ENCODE assay signal across 8 mouse cellular contexts in genomic region chr12:24707480-24707802, GRCm38 (mm10). TPM values are rescaled to one million over a fixed set of nuclear protein-coding genes. Genes with fewer than 3 reads are reported as not detected.
A peak's percentile ranks its signal among the peaks of the same experiment; 100 is the strongest.
DNase-seq lines count a peak whose midpoint lies in the region; ATAC-seq and TF ChIP-seq lines count a peak whose summit lies in the region.

No protein-coding gene starts in this region.

- ATAC-seq in megakaryocyte, adult 5-6 weeks (ENCODE audit: poor library complexity, severe bottlenecking): no peak
- no peak for ATAC-seq in intestine, postnatal 0 days
- no peak for ATAC-seq in stomach, embryonic 14.5 days (ENCODE audit: insufficient number of reproducible peaks, insufficient read depth, low FRiP score, low read depth)
- ATAC-seq in cerebellum, adult (ENCODE audit: insufficient number of reproducible peaks, low FRiP score, low TSS enrichment): no peak

- H3K27me3 ChIP-seq in megakaryocyte, embryonic 14.5 days (replicated peaks): no peaks in the 10 kb centered on the region
- H3K27me3 ChIP-seq in intestine, postnatal 0 days (replicated peaks; ENCODE audit: control insufficient read depth, insufficient read depth, low read length): no peaks in the 10 kb centered on the region
- H3K27me3 ChIP-seq in stomach, embryonic 14.5 days (ENCODE audit: control insufficient read depth, insufficient read depth, low read length): no peaks in the 10 kb centered on the region

- TF ChIP-seq CTCF in intestine, postnatal 0 days (IDR thresholded peaks at IDR 0.05; ENCODE audit: low read depth): no peak

- peak; percentile 51 for DNase-seq in embryo, embryonic 9.5 days (ENCODE audit: extremely low spot score)
- no peak for DNase-seq in cerebellum, adult 9-10 months
- no peak for DNase-seq in left cerebral cortex, adult 11 months (ENCODE audit: low spot score)

- peaks cover 17% of the 10 kb centered on the region for H3K36me3 ChIP-seq in megakaryocyte, embryonic 14.5 days (replicated peaks; ENCODE audit: low read length)
- H3K36me3 ChIP-seq in intestine, postnatal 0 days (ENCODE audit: control insufficient read depth, insufficient read depth): 0 out of 2 replicates have a peak, but pooled peaks cover under 1% of the 10 kb centered on the region
- peaks cover 15% of the 10 kb centered on the region for H3K36me3 ChIP-seq in stomach, embryonic 14.5 days (ENCODE audit: control insufficient read depth, insufficient read depth, low read length)

- H3K9ac ChIP-seq in intestine, postnatal 0 days (ENCODE audit: low read depth, low read length): peak overlapping the region; percentile 74
- peak overlapping the region; percentile 78; the same call in 1 of the 2 replicates for H3K9ac ChIP-seq in stomach, embryonic 14.5 days (replicated peaks; ENCODE audit: low read depth, low read length)

- H3K9me3 ChIP-seq in megakaryocyte, embryonic 14.5 days: no peaks in the 10 kb centered on the region
- no peaks in the 10 kb centered on the region for H3K9me3 ChIP-seq in intestine, postnatal 0 days (ENCODE audit: control insufficient read depth)
- H3K9me3 ChIP-seq in stomach, embryonic 14.5 days (ENCODE audit: control insufficient read depth, low read depth, low read length): no peaks in the 10 kb centered on the region

- WGBS in intestine, postnatal 0 days: under 1% methylated on average over 9 of the region's 9 CpGs
- WGBS in stomach, embryonic 14.5 days: under 1% methylated on average over 9 of the region's 9 CpGs

- peak overlapping the region; percentile 96 for H3K4me2 ChIP-seq in intestine, postnatal 0 days (replicated peaks; ENCODE audit: low read depth)
- H3K4me2 ChIP-seq in stomach, embryonic 14.5 days (replicated peaks; ENCODE audit: low read depth, low read length): peak overlapping the region; percentile 75

- H3K27ac ChIP-seq in intestine, postnatal 0 days (ENCODE audit: low read depth, low read length): no peak overlapping the region
- no peak overlapping the region for H3K27ac ChIP-seq in stomach, embryonic 14.5 days (ENCODE audit: low read length)

- H3K4me3 ChIP-seq in megakaryocyte, embryonic 14.5 days (replicated peaks): peak overlapping the region; percentile 99
- H3K4me3 ChIP-seq in intestine, postnatal 0 days (ENCODE audit: low read depth, low read length): peak overlapping the region; percentile 87
- peak overlapping the region; percentile 77 for H3K4me3 ChIP-seq in stomach, embryonic 14.5 days (ENCODE audit: low read depth, low read length)

- H3K4me1 ChIP-seq in megakaryocyte, embryonic 14.5 days: peaks cover 86% of the 10 kb centered on the region
- 0 out of 2 replicates have a peak, but pooled peaks cover 5% of the 10 kb centered on the region for H3K4me1 ChIP-seq in intestine, postnatal 0 days (replicated peaks; ENCODE audit: control insufficient read depth, insufficient read depth, low read length)
- H3K4me1 ChIP-seq in stomach, embryonic 14.5 days (ENCODE audit: control insufficient read depth, insufficient read depth, low read length): peaks cover 24% of the 10 kb centered on the region; the same call in 1 of the 2 replicates

RNA-seq across cellular contexts. Expression of gene Rrm2, which starts 0.6 kb away (rescaled TPM):
- polyA plus RNA-seq in megakaryocyte, embryonic 14.5 days (2012; ENCODE audit: insufficient read depth, low replicate concordance): 40.1 and 47.8 TPM in 2 replicates
- total RNA-seq in megakaryocyte, adult 5-6 weeks (2015): 157 TPM in 2 replicates
- total RNA-seq in megakaryocyte, adult 5-6 weeks (2017): 134 and 135 TPM in 2 replicates
- 36.9 and 37.4 TPM in 2 replicates for polyA plus RNA-seq in intestine, postnatal 0 days (2015; fragmentation: Nextera tagmentation; extraction: Ambion mirVana)
- 131 and 132 TPM in 2 replicates for polyA plus RNA-seq in stomach, embryonic 14.5 days (2014; fragmentation: Nextera tagmentation; extraction: Ambion mirVana)

RNA-seq across cellular contexts. Expression of gene Cys1, which starts 25.8 kb away (rescaled TPM):
- not detected in 2 replicates for polyA plus RNA-seq in megakaryocyte, embryonic 14.5 days (2012; ENCODE audit: insufficient read depth, low replicate concordance)
- total RNA-seq in megakaryocyte, adult 5-6 weeks (2015): not detected in 2 replicates
- total RNA-seq in megakaryocyte, adult 5-6 weeks (2017): not detected in 2 replicates
- polyA plus RNA-seq in intestine, postnatal 0 days (2015; fragmentation: Nextera tagmentation; extraction: Ambion mirVana): 1.3 and 1.7 TPM in 2 replicates
- 2.6 and 3.4 TPM in 2 replicates for polyA plus RNA-seq in stomach, embryonic 14.5 days (2014; fragmentation: Nextera tagmentation; extraction: Ambion mirVana)

RNA-seq across cellular contexts. Expression of gene Klf11, which starts 56.4 kb away (rescaled TPM):
- polyA plus RNA-seq in megakaryocyte, embryonic 14.5 days (2012; ENCODE audit: insufficient read depth, low replicate concordance): 0.80 and 3.6 TPM in 2 replicates
- 7.7 and 9.6 TPM in 2 replicates for total RNA-seq in megakaryocyte, adult 5-6 weeks (2015)
- 7.9 and 9.2 TPM in 2 replicates for total RNA-seq in megakaryocyte, adult 5-6 weeks (2017)
- polyA plus RNA-seq in intestine, postnatal 0 days (2015; fragmentation: Nextera tagmentation; extraction: Ambion mirVana): 7.3 and 8.1 TPM in 2 replicates
- 14.3 and 14.7 TPM in 2 replicates for polyA plus RNA-seq in stomach, embryonic 14.5 days (2014; fragmentation: Nextera tagmentation; extraction: Ambion mirVana)
